Mouse (Mus musculus): ENCODE measurements around the gene Bcr. TPM values are rescaled to one million over a fixed set of nuclear protein-coding genes. Genes with fewer than 3 reads are reported as not detected.

Bcr gene
- total RNA-seq, 4 experiments from 2014 or later: 33.7 to 76.4 (median 56.5) TPM

Other genes starting within 250 kb of the Bcr start
- 10 to 100 TPM in 2 of 4 experiments, 1 to 10 TPM in 2; 3.6 to 14.9 (median 8.5) TPM for gene Gnaz, start 93.4 kb upstream of the Bcr start, total RNA-seq (2022)
- gene Rsph14, start 28.0 kb upstream of the Bcr start, total RNA-seq (2022): 1 to 10 TPM in 2 of 4 experiments, under 1 TPM in 1, not detected in 1; 0.91 to 3.3 (median 1.5) TPM
- gene Rab36, start 23.5 kb upstream of the Bcr start, total RNA-seq (2022): 10 to 100 TPM; 14.1 to 46.3 (median 30.9) TPM
- gene Specc1l, start 151.5 kb downstream of the Bcr start, total RNA-seq (2022): 10 to 100 TPM; 62.7 to 81.0 (median 64.4) TPM